Mouse (Mus musculus) c-Kit-positive CD71-negative TER-119-negative erythroid progenitor cells, embryonic 14.5 days (primary cell): ENCODE data around the gene Klhl29.
A peak's percentile ranks its signal among the peaks of the same experiment; 100 is the strongest.

ENCODE experiments used
- DNase-seq: peaks from one replicate; pipeline ENCODE4 v3.0.0-alpha.2; 2013; ENCODE audit warnings: low read depth

Gene Klhl29

DNA sequence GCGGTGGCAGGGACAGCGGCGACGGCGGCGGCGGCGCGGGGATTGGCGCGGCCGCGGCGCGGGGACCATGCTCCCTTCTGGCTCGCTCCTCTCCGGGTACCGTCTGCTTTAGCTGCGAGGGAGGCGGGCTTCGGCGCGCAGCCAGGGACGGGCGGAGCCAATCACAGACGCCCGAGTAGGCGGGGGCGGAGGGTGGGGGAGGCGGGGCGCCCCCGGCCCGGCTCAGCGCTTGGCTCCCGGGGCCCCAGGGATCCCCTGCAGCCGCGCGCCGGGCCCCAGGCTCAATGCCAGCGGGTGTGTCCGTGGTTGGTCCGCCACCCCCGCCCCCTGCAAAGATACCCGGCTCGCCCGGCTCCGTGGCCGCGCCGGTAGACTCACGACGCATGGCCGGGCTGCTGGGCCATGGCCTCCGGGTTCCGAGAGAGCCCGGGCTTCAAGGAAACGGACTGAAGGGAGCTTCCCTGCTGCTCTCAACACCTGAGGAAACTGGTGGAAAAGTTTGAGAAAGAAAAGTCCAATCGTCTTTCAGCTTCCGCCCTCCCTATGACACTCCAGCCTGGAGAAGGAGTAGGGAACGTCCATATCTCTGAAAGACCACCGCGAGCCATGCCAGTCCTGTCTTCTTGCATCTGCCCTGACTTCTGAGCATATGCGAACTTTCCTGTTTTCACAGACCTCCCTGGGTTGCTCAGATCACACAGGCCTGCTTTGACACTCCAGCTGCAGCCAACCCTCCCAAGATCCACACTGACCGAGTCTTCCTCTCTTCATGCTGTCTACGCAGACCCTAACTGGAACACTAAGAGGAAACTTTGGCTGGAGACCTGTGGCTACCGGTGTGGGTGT is at the start of gene Klhl29:
Gene Klhl29 (minus strand): TSS at position 67 of the 846 bp plus-strand sequence.
- no peak for DNase-seq

DNA sequence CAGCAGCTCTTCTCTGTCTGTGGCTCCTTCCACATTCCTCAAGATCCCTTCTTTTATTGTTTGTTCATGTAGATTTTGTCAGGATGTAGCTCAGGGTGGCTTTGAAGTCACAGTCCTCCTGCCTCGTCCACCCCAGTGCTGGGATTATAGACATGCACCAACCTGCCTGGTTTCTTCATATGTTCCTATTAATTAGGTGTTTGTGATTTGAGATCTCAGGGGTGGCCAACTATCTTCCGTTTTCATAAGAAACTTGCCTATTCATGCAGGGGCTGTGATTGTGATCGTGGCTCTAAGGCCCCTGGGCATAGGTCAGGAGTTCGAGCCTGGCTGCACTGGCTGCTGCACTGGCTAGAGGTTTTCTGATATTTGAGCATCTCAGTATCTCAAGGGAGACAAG is 49.8 kb upstream of the Klhl29 start:
- DNase-seq = no peak

DNA sequence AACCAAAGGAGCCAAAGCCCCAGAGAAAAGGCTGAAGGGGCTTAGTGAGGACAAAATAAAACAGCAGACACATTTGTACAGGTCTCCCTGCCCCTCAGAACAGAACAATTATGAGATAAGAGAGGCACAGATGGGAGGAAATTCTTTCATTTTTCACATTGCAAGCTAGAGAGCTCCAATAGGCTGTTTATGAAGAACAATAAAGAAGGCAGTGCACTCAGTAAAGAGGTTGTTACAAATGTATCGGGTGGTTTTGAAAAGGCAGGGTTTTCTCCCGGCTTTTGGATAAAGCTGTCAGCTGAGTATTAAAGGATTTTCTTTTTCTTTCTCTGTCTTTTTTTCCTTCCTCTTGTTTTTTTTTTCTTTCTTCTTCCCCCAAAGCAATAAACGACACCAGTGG is 40.3 kb upstream of the Klhl29 start:
- DNase-seq = no peak

DNA sequence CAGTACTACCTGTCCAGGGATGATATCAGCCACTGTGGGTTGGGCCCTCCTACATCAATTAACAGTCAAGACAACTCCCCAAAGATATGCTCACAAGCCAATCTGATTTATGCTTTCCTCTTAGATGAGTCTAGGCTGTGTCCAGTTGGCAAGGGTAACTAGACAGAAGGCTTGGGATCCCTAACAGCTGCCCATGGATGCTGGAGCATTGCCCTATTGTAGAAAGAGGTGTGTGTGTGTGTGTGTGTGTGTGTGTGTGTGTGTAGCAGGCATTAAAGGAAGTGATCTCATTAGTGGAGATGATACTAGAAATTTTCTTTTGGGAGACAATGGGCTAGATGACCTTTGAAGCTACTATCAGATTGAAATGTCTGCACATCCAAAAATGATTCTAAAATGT is 38.5 kb upstream of the Klhl29 start:
- DNase-seq = no peak

DNA sequence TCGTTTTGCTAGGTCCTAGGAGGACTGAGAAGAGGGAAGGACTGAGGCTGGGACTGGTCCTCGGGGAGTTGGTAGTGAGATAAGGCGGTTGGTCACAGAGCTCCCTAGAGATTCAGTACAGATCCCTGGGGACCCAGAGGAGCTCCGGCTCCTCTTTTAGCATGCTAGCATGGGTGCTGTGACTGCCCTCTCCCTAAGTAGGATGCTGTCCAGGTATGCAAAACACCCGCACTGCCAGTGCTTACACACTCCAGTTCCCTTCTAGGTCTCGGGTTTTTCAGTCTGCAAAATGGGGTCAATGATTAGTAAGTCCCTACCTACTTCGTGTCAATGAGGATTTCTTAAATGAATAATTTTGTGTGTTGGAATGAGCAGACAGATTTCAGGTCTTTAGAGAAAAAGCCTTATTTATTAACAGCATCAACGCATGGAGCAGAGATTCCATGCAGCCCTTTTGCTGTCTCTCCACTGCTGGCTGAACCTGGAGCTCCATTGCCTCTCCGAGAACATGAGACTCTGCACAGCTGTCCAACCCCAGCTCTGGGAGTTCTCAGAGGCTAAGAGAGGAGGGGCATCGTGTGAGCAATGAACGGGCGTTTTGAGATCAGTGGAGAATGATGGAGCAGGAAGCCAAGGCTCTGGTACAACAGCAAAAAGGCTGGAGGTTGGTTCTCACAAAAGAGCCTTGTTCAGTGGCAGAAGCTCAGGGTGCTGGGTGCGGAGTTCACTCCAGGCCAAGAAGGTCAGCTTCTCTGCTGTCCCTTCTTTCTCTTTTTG is 36.5 kb upstream of the Klhl29 start:
- DNase-seq = no peak

DNA sequence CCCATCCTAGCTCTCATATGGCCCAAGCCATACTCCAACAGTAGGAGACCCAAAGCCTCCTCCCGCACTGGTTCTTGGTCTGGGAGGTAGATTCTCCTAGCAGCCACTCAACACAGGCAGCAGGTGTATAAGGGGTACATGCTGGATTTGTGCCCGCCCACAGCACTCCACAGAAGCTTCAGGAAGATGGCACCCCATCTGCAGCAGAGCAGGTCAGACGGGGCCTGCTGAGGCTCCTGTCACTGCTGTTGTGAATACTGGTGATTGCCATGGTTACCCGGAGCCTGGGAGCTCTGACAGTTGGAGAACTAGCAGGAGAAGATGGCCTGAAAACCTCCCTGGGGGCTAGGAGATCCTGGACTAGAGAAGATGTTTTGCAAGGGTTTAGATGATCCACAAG is 35.9 kb upstream of the Klhl29 start:
- DNase-seq = no peak

DNA sequence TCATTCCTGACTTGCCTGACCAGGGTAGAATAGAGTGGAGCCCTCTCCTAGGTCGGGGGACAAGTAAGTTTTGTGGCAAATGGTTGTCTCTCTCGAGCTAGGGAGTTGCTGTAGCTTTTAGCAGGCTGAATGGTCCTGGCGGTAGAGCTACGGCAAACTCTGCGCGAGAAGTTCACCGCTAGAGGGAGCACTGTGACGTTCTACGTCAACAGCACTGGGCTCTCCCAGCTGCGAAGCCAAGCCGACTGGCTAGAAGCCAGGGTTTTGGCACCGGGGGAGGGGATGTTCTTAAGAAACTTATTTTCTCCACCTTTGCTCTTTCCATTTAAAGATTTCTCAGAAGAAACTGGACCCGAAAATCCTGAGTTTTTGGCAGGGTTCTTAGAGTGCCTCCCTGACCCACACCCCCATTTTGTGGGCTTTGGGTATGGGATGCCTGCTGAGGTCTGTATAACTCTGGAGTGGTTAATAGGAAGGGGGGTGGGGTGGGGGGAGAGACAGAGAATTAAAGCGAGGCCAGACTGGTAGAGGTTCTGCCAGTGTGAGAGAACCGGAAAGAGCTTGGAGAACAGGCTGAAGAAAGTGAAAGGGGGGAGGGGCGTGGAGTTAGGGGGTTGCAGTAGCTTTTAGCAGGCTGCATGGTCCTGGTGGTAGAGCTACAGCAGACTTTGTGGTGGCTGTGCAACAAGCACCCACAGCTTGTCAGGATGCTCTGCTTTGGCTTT is 35.1 kb upstream of the Klhl29 start:
- peak; percentile 35 for DNase-seq

DNA sequence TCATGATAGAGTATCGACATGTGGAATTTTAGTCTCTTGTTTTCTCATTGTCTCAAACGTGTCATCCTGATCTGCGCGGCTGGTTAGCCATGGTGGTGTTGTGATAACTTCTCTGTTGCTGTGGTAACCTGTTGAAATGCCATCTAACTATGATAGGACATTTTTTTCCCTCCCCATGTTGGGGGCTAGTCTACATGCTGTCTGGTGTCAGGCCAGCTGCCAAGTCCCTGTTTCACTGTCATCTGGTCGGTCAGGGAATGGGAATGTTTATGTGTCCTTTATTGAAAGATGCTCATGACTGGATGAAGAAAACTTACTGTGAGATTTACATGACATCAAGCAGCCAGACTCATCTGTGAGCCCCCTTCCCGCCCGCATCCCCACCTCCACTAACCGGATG is 31.7 kb upstream of the Klhl29 start:
- DNase-seq = no peak

DNA sequence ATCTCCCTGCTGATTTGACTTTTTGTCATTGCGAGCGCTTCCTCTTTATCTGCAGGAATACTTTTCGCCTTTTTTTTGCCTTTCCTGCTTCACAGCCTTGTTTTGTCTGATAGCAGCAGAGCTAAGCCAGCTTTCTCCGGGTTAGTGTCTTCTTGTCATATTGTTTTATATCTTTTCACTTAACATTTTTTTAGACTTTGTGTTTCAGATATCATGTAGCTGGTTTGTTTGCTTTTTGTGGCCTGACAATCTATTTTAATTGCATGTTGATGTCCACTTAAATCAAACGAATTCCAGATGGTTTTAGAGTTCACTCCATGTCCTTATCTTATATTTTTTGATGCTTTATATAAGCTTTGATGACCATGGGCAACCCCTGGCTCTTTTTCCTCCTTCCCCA is 21.9 kb upstream of the Klhl29 start:
- no peak for DNase-seq

DNA sequence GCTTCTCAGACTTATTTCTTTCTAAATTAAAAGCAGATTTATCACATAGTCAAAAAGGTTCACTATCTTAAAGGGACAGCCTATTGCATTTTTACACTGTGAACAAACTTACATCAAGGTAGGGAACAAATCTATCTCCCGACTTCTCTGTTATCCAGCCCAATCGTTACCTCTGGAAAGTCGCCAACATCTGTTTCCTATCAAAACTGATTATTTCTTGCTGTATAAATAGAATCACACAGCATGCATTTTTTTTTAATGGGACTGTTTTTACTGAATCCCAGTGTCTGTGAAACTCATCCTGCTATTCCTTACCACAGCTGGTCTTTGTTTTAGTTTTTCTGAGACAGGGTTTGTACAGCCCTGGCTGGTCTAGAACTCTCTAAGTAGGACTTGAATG is 19.7 kb upstream of the Klhl29 start:
- DNase-seq = no peak

DNA sequence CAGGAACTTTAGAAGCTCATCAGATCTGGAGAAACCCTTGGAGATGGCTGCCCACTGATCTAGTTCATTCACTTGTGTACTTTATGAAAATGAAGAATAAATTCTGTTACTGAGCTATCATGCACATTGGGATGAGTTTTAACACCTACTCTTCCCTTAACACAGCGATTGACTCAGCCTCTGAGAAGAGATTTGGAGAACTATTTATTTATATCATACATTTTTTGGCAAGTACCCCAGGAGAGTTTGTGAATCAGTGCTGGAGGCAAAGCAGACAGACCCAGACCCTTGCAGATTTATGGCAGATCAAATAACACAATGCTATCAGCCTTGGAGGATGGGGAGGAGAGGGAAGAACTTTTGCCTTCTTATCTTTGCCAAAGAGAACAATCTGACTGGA is 11.6 kb upstream of the Klhl29 start:
- DNase-seq = no peak

DNA sequence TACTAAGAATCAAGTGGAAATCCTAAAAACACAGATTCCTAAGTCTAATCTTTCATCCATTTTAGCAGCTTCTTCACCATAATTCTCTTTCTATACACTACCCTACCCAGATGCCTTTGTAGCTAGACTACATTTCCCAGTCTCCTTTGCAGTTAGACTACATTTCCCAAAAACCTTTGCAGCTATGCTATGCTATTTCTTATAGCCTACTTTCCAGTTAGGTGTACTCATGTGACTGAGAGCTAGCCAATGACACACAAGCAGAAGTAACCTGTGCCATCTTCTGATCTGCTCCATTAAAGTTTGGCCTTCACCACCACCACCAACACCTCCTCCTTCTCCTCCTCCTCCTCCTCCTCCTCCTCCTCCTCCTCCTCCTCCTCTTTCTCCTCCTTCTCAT is 11.2 kb upstream of the Klhl29 start:
- no peak for DNase-seq

DNA sequence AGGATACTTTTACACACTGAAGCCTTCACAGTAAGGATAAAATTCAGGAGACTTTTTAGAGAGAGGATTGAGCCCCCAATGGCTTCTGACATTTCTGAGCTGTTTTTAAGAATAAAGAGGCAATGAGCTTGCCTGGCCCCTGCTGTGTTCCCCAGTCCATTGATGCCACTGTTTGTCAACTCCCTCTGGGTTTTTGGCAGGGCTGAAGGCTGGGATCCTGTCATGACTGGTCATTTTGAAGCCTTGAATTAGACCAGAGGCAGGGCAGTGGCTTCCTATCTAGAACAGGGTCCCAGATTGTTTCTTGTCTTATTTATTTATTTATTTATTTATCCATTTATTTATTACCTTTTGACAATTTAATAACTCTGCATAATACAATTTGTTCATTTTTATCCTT is 6.2 kb upstream of the Klhl29 start:
- no peak for DNase-seq

DNA sequence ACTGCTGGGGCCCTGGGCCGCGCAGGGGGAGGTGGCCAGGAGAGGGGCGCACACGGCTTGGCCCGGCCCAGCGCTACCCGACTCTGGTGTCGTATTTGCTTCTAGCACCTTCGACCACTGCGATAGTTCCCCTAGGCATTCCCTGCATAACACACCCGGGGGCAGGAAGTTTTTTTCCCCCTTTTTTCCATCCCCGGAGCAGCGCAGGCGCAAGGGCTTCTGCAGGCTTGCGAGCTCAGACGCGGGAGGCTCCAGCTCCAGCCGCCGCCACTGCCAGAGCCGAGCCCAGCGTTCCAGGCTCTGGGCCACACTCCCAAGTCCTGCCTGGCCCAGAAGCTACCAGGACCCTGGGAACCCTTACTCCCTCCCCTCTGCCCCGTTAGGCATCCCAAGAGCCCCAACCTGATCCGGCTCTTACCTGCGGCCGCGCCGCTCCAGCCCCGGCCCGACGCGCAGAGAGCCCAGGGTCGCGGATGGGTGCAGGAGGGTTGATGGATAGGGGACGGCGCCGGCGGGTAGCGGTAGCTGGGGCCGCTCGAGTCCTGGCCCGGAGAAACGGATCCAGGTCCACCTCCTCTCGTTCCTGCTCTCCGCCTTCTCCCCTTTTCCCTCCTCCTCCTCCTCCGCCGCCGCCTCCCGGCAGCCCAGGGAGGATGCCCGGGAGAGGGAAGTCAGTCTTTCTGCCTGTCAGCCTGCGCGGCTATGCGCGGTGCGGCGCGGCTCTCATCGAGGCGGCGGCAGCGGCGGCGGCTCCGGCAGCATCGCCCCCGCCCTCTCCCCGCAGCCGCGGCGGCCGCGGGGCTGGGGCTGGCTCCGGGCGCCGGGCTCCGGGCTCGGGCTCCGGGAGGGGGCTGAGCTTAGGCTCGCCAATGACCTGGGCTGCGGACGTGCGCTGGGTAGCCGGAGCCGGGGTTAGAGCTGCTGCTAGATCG is 532 bp downstream of the Klhl29 start:
- no peak for DNase-seq

DNA sequence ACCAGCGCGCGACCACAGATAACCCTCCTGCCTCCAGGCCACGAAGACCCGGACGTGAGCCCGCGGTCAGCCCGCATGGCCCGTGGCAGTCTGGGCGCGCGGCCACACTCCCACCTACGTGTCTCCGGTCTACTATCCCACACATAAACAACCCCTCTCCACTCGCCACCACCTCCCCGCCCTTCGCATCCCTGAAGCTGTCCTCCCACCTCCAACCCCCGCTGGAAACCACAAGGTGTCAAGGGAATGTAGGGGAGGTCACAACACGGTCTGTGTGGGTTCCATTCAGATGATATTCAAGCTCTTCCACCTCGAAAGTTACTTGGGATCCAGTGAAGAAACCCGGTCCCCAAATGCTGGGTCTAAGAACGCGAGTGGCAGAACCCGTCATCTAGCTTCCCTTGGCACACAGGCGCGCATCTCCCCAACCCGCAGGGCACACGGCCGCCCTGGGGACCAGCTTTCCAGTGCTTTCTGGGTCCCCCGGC is 1.2 kb downstream of the Klhl29 start:
- no peak for DNase-seq

DNA sequence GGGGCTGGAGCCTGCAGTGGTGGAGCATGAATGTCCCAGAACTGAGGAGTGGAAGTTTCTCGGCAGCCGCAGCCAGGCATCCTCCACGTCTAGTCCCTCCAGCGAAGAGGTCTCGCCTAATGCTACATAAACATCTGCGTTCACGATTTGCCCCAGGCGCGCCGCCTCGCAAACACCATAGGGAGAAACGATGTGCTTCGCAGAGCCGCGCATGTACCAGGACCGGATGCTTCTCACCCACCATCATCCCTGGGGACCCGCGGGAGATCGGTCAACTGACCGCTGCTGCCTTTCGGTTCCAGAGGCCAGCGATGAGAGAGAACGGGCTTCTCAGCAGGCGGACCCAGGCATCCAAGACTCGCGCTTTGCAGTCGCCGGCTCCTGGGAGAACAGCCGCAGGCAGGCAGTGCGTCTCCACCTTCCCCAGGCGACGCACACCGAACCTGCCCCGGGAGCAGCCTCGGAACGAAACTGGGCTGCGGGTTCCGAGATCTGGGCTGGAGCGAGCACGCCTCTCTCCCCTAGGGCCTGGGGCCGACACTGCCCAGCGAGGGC is 1.8 kb downstream of the Klhl29 start:
- no peak for DNase-seq

DNA sequence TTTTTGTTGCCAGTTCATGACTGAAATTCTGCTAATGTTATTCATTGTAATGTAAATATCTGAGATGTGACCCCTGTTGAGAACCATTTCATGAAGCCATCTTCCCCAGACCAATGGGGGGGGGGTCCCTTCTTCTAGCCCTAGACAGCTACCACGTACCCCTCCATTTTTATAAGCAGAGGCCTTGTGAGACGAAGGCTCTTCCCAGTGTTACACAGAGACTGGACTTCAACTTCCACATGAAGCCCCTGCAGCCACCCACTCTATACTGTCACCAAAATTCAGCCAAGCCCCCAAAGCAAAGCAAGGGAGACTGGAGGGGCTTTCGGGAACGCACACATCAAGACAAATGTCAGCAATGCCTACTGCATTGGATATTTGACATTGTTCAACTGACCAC is 6.1 kb downstream of the Klhl29 start:
- no peak for DNase-seq

DNA sequence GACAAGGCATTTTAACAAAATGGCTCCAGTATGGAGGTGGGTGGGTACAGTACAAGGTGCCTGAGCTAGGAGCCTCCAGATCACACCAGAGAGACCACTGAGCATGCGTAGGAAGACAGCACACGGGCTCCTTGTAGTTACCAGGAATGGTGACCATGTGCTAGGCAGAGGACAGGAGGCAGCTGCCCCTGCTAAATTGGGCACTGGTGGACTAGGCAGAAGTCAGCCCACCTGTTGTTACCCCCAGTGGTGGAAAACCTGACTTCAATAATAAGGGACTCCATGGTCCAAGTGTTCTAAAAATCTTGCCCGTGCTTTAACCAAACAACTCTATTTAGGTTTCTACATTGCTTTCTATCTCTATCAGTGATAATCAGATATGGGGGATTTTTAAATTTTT is 10.6 kb downstream of the Klhl29 start:
- DNase-seq = no peak

DNA sequence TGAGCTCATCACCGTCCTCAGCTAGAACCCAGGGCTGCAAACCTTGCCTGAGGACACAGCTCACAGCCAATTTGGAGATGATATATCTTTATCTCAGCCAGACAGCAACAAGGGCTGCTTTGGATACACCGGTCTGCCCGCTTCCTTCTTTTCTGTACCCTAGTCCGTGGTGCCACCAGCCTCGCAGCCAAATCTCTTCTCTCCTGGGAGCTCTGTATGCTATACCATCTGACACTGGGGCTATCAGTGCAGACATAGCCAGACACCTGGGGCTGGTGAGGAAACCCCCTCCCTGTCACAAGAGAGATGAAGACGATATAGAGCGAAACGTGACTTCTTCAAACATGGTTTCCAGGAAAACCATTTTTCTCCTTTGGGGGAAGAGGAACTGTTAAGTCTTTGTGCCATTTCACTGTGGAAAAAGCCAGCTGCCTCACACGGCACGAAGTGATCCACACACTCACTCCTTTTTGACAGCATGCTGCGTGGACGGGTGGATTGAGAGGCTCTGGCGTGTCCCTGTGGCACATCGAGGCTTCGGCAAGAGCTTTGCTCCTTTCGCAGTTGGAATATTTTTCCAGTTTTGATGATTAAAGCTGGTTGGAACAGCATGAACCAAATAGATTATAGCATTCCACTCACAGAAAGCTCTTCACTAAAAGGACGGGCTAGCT is 11.4 kb downstream of the Klhl29 start:
- no peak for DNase-seq

DNA sequence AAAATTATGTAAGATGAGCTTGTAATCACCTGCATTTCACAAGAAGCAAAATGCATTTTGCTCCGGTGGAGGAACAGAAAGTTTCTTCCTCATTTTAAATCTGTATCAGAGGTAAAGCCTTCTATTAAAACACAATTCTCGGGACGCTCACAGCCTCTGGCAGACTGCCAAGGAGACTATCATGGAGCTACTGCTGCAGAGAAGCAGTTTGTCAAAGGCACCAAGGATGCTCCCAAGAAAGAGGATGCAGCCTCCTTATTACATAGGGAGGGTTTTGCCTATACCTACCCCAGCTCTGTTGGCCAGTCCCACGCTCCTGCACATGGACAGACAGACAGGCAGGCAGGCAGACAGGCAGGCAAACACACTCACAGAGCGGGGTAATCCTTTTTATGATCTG is 16.4 kb downstream of the Klhl29 start:
- no peak for DNase-seq

DNA sequence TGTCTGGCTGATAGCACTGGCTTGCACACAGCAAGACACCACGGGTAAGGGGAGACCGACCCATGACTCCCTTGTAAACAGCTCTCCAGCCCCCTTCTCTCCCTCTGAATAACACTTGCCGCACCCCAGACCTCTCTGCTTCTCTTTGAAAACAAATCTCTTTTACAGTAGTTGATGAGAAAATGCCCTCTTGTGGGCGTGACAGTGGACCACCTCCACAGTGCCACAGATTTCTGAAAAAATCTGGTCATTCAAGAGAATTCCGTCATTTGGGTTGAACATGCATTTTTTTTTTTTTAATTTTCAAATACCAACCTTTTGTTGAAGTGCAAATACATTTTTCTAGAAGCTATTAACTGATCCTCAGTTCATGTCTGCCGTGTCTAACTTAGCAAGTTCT is 17.0 kb downstream of the Klhl29 start:
- DNase-seq = no peak
